Mouse (Mus musculus): ENCODE measurements around the gene 4930524B15Rik.
"Not testable (repeated sequence)": the region's sequence is repeated elsewhere in the genome, so short reads cannot be mapped to it uniquely, and the experiment has no call there.

4930524B15Rik gene

GRCm38 (mm10) chr11:31984786-31985185 is 19.4 kb downstream of the 4930524B15Rik start:
- no peak for DNase-seq

GRCm38 (mm10) chr11:31992535-31992934 is 27.1 kb downstream of the 4930524B15Rik start:
- DNase-seq, result no peak

GRCm38 (mm10) chr11:31999716-32000115 is 34.3 kb downstream of the 4930524B15Rik start:
- no peak for DNase-seq

GRCm38 (mm10) chr11:32000281-32000680 is 34.9 kb downstream of the 4930524B15Rik start, which contains the start of gene Nsg2:
Gene Nsg2, plus strand, starts transcription at chr11:32000463.
- peak; percentile 72 for DNase-seq

- DNase-seq, result peak; percentile 13
Measured at GRCm38 (mm10) chr11:32001181-32001910, 36.0 kb downstream of the 4930524B15Rik start.

GRCm38 (mm10) chr11:32002670-32003072 is 37.3 kb downstream of the 4930524B15Rik start:
- DNase-seq, result no peak

- DNase-seq, result not testable (repeated sequence)
Measured at GRCm38 (mm10) chr11:32008049-32008448, 42.7 kb downstream of the 4930524B15Rik start.

GRCm38 (mm10) chr11:32008852-32009251 is 43.5 kb downstream of the 4930524B15Rik start:
- DNase-seq, result no peak

- DNase-seq, result no peak
Measured at GRCm38 (mm10) chr11:32009961-32010662, 44.7 kb downstream of the 4930524B15Rik start.

GRCm38 (mm10) chr11:32010663-32010970 is 45.2 kb downstream of the 4930524B15Rik start:
- DNase-seq, result peak; percentile 14

- no peak for DNase-seq
Measured at GRCm38 (mm10) chr11:32011867-32012603, 46.6 kb downstream of the 4930524B15Rik start.

- DNase-seq, result no peak
Measured at GRCm38 (mm10) chr11:32013014-32013427, 47.6 kb downstream of the 4930524B15Rik start.

GRCm38 (mm10) chr11:32013561-32013960 is 48.2 kb downstream of the 4930524B15Rik start:
- DNase-seq, result no peak

GRCm38 (mm10) chr11:32018201-32018600 is 52.8 kb downstream of the 4930524B15Rik start:
- DNase-seq, result no peak

- no peak for DNase-seq
Measured at GRCm38 (mm10) chr11:32020031-32020965, 54.9 kb downstream of the 4930524B15Rik start.

- no peak for DNase-seq
Measured at GRCm38 (mm10) chr11:32026634-32027033, 61.2 kb downstream of the 4930524B15Rik start.

- DNase-seq, result no peak
Measured at GRCm38 (mm10) chr11:32027474-32028342, 62.3 kb downstream of the 4930524B15Rik start.

GRCm38 (mm10) chr11:32028605-32029004 is 63.2 kb downstream of the 4930524B15Rik start:
- DNase-seq, result no peak
